Mouse (Mus musculus) liver, adult 2 months (tissue): ENCODE measurements around the gene Kbtbd13.

Experiments
- CTCF ChIP-seq: fragments of 200-500 bp; IDR thresholded peaks from 2 replicates; pipeline ENCODE4 v1.5.1; 2011; ENCODE audit warnings: low read depth, low read length, control low read depth
- POLR2A ChIP-seq: fragments of 200-500 bp; IDR thresholded peaks from 2 replicates; pipeline ENCODE4 v1.6.1; 2011; ENCODE audit warnings: low read length, control low read depth; ENCODE audit not compliant: insufficient read depth; ENCODE audit errors: extremely low read depth

GRCm38 (mm10) chr9:65435671-65436301, 44.3 kb upstream of the Kbtbd13 start, which contains the start of gene Mtfmt:
- TF ChIP-seq CTCF (no peak), POLR2A (peak; percentile 44; the same call in 1 of the 2 replicates)
